Mouse (Mus musculus) kidney, adult 2 months (tissue): ENCODE data around the gene Nuak1.

Source experiments
- CTCF ChIP-seq: fragments of 200-500 bp; conservative IDR thresholded peaks from 2 replicates; pipeline ENCODE4 v1.5.1; 2011; ENCODE audit warnings: low read depth, mild to moderate bottlenecking, control low read depth, low read length, moderate library complexity, mixed read lengths; ENCODE audit not compliant: insufficient read depth, insufficient read length
- POLR2A ChIP-seq: fragments of 200-500 bp; IDR thresholded peaks from one replicate; pipeline ENCODE4 v1.6.1; 2011; ENCODE audit warnings: low read depth, low read length, control low read depth

- TF ChIP-seq CTCF (no peak), POLR2A (no peak)
These were observed 19.8 kb downstream of the Nuak1 start for GRCm38 (mm10) chr10:84420589-84420988.
